Mouse (Mus musculus): ENCODE measurements at regions not wholly inside any gene's neighbourhood (a gene's known extent, or its start where the extent isn't known, plus 50 kb on each side); places are given as distances from the start of the nearest gene placed in this dataset.

DNA sequence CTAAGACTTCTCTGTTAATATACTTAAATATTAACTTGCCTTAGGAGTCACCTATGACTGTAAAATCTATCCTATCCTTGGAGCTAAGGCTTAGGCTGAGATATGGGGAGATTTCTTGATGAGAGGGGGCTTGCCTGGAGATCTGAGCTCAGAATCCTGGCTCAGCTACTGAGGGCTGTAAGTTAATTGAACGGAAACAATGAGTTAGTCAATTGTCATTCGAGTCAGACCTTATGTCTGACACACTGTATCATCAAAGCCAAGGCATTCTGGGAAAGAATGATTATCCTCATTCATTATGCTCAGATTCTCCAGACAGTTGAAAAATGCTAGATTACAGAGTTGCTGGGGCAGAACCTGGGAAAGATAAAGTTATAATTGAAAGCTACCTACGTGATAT, 118.5 kb downstream of the Zfp395 start:
- Histone ChIP-seq H3K4me2 (ENCODE audit: low read length) (no peak overlapping the region), H3K27ac (replicated peaks; ENCODE audit: low read depth, low read length) (0 out of 2 replicates have a peak overlapping the region, but pooled peaks have one; percentile 9), H3K36me3 (ENCODE audit: control insufficient read depth, insufficient read depth, low read length) (no peaks in the 10 kb centered on the region), H3K4me3 (replicated peaks; ENCODE audit: low read depth, low read length) (no peak overlapping the region), H3K27me3 (ENCODE audit: control insufficient read depth, insufficient read depth, low read length) (no peaks in the 10 kb centered on the region), H3K9ac (replicated peaks; ENCODE audit: low read length) (no peak overlapping the region), H3K4me1 (ENCODE audit: control insufficient read depth, insufficient read depth, low read length) (peaks cover 17% of the 10 kb centered on the region), H3K9me3 (ENCODE audit: control insufficient read depth, low read length) (no peaks in the 10 kb centered on the region)
- ATAC-seq (ENCODE audit: low FRiP score, low TSS enrichment) (no peak), DNase-seq (peak; percentile 49)
- WGBS: 48% methylated on average over 3 of the region's 3 CpGs

DNA sequence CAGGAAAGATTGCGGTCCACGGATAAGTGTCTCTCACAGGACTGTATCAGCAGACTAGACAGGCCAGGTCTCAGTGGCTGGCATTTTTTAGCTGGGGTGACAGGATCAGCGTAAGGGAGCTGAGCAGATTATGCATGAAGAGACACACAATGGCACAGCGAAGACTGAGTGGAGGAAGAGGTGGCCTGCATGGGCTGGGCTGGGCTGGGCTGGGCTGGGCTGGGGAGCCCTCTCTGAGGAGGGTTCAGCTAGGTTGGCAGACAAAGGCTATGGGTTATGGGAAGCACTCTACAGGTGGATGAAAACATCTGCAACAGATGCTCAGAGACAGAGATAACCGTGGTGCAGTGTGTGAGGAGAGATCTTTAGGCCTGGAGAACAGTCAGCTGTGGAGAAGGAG, 121.6 kb downstream of the Zfp395 start:
- ATAC-seq (ENCODE audit: low FRiP score, low TSS enrichment): no peak
- H3K9ac ChIP-seq (replicated peaks; ENCODE audit: low read length): no peak overlapping the region
- H3K27ac ChIP-seq (replicated peaks; ENCODE audit: low read depth, low read length): no peak overlapping the region
- DNase-seq: peak; percentile 11
- H3K9me3 ChIP-seq (ENCODE audit: control insufficient read depth, low read length): no peaks in the 10 kb centered on the region
- H3K36me3 ChIP-seq (ENCODE audit: control insufficient read depth, insufficient read depth, low read length): no peaks in the 10 kb centered on the region
- 47% methylated on average over 5 of the region's 5 CpGs for WGBS
- H3K4me3 ChIP-seq (replicated peaks; ENCODE audit: low read depth, low read length): no peak overlapping the region
- H3K4me1 ChIP-seq (ENCODE audit: control insufficient read depth, insufficient read depth, low read length): peaks cover 17% of the 10 kb centered on the region
- no peaks in the 10 kb centered on the region for H3K27me3 ChIP-seq (ENCODE audit: control insufficient read depth, insufficient read depth, low read length)
- H3K4me2 ChIP-seq (ENCODE audit: low read length): no peak overlapping the region

DNA sequence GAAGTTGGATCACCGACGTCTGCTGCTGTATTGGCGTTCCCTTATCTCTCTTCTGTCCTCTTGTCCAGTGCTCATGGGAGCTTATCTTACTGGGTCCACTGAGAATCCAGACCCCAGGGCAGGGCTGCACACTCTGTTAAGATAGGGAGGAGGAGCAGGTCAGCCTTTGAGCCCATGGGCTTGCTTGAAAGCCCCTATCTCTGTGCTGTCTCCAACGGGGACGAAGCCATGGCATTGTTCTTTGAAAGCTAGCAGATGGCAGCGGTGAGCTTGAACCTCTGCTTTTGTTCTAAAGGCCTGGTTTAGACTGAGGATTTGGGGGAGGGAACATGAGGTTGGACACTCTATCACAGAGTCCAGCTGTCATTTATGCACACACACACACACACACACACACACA, 122.2 kb downstream of the Zfp395 start:
- Histone ChIP-seq H3K4me2 (ENCODE audit: low read length) (no peak overlapping the region), H3K9ac (replicated peaks; ENCODE audit: low read length) (no peak overlapping the region), H3K4me1 (ENCODE audit: control insufficient read depth, insufficient read depth, low read length) (peaks cover 17% of the 10 kb centered on the region), H3K27ac (replicated peaks; ENCODE audit: low read depth, low read length) (0 out of 2 replicates have a peak overlapping the region, but pooled peaks have one; percentile 26), H3K27me3 (ENCODE audit: control insufficient read depth, insufficient read depth, low read length) (no peaks in the 10 kb centered on the region), H3K36me3 (ENCODE audit: control insufficient read depth, insufficient read depth, low read length) (no peaks in the 10 kb centered on the region), H3K9me3 (ENCODE audit: control insufficient read depth, low read length) (no peaks in the 10 kb centered on the region), H3K4me3 (replicated peaks; ENCODE audit: low read depth, low read length) (no peak overlapping the region)
- ATAC-seq (ENCODE audit: low FRiP score, low TSS enrichment) (peak; percentile 57; the same call in 1 of the 2 replicates), DNase-seq (peak; percentile 44)
- WGBS: 16% methylated on average over 6 of the region's 6 CpGs

Measured in midbrain, embryonic 14.5 days (tissue).